Mouse (Mus musculus) stomach, embryonic 15.5 days (tissue): ENCODE data around the gene Rhov. TPM values are rescaled to one million over a fixed set of nuclear protein-coding genes. Genes with fewer than 3 reads are reported as not detected.

ENCODE experiments used
- ATAC-seq: fragments of 200-750 bp; cut with Nextera tagmentation; 2 replicates; pipeline ENCODE4 v1.8.0; 2017; ENCODE audit warnings: low read depth, moderate number of reproducible peaks, moderate TSS enrichment; ENCODE audit not compliant: insufficient read depth, low FRiP score
- H3K27ac ChIP-seq: fragments of 300-500 bp; sonication (generic); 2 replicates; pipeline ENCODE4 v1.5.1; 2015; ENCODE audit warnings: mild to moderate bottlenecking, inconsistent platforms
- H3K27me3 ChIP-seq: fragments of 300-500 bp; sonication (generic); replicated peaks from 2 replicates; pipeline ENCODE4 v1.6.1; 2015; ENCODE audit warnings: inconsistent platforms
- H3K36me3 ChIP-seq: fragments of 300-500 bp; sonication (generic); 2 replicates; pipeline ENCODE4 v1.6.1; 2015; ENCODE audit warnings: inconsistent platforms
- H3K4me1 ChIP-seq: fragments of 300-500 bp; sonication (generic); 2 replicates; pipeline ENCODE4 v1.6.1; 2015; ENCODE audit warnings: inconsistent platforms
- H3K4me2 ChIP-seq: fragments of 300-500 bp; sonication (generic); 2 replicates; pipeline ENCODE4 v1.6.1; 2015; ENCODE audit warnings: mild to moderate bottlenecking, inconsistent platforms
- H3K4me3 ChIP-seq: fragments of 300-500 bp; sonication (generic); replicated peaks from 2 replicates; pipeline ENCODE4 v1.5.1; 2015; ENCODE audit warnings: inconsistent platforms
- H3K9ac ChIP-seq: fragments of 300-500 bp; sonication (generic); 2 replicates; pipeline ENCODE4 v1.6.1; 2015; ENCODE audit warnings: inconsistent platforms
- H3K9me3 ChIP-seq: fragments of 300-500 bp; sonication (generic); 2 replicates; pipeline ENCODE4 v1.6.1; 2016; ENCODE audit warnings: inconsistent platforms
- WGBS: fragments of 180-500 bp; shearing (Covaris S2); methylation state at CpG from one replicate; pipeline ENCODE4 v1.1.7; 2015; 5-methylcytosine and 5-hydroxymethylcytosine counted together
- polyA plus RNA-seq: library from polyadenylated mRNA; unstranded; fragments of >200 nt; fragmentation: Nextera tagmentation; extraction: Ambion mirVana; gene quantifications from 2 replicates; pipeline ENCODE4 v1.2.1, GENCODE M21; 2015

The Rhov gene
- polyA plus RNA-seq, 1 experiment from 2014 or later, result 28.4 TPM

- Histone ChIP-seq H3K9me3 (no peaks in the 10 kb centered on the region), H3K4me2 (peak overlapping the region; percentile 44), H3K4me3 (no peak overlapping the region), H3K27me3 (no peaks in the 10 kb centered on the region), H3K9ac (no peak overlapping the region), H3K36me3 (peaks cover 22% of the 10 kb centered on the region), H3K27ac (peak overlapping the region; percentile 80), H3K4me1 (peaks cover 36% of the 10 kb centered on the region)
- WGBS, result 7% methylated on average over 15 of the region's 15 CpGs
- ATAC-seq, result peak; percentile 88
Measured at GRCm38 (mm10) chr2:119299981-119300818, 29.1 kb upstream of the Rhov start.

- 87% methylated on average over 2 of the region's 2 CpGs for WGBS
- Histone ChIP-seq H3K36me3 (peaks cover 34% of the 10 kb centered on the region), H3K9ac (no peak overlapping the region), H3K4me2 (no peak overlapping the region), H3K27me3 (no peaks in the 10 kb centered on the region), H3K27ac (peak overlapping the region; percentile 80; the same call in 1 of the 2 replicates), H3K9me3 (no peaks in the 10 kb centered on the region), H3K4me1 (peaks cover 29% of the 10 kb centered on the region), H3K4me3 (no peak overlapping the region)
- no peak for ATAC-seq
Measured at GRCm38 (mm10) chr2:119298839-119299238, 27.8 kb upstream of the Rhov start.

DNA sequence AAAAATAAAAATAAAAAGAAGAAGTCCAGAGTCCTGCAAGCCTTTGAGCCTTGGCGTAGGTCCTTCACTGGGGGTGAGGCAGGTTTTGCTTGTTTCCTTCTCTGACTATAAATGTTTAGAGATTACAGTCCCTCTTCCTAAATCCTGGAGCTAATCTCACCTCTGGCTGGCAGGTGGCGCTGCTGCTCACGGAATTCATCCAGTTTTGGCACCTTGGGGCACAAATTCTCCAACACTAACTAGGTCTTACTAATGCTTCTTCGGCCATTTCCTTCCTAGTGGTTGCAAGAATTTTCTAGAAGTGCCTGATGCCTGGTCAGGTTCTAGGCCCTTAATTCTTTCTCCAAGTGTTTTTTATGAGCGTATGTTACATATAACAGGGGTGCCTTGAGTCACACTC is 27.3 kb upstream of the Rhov start:
- Histone ChIP-seq H3K4me1 (peaks cover 29% of the 10 kb centered on the region), H3K27me3 (no peaks in the 10 kb centered on the region), H3K4me2 (no peak overlapping the region), H3K36me3 (peaks cover 39% of the 10 kb centered on the region), H3K9ac (no peak overlapping the region), H3K27ac (no peak overlapping the region), H3K9me3 (no peaks in the 10 kb centered on the region), H3K4me3 (no peak overlapping the region)
- WGBS, result 40% methylated on average over 5 of the region's 5 CpGs
- no peak for ATAC-seq

- no peak for ATAC-seq
- Histone ChIP-seq H3K36me3 (peaks cover 44% of the 10 kb centered on the region), H3K9me3 (no peaks in the 10 kb centered on the region), H3K4me1 (peaks cover 29% of the 10 kb centered on the region), H3K9ac (no peak overlapping the region), H3K27me3 (no peaks in the 10 kb centered on the region), H3K27ac (no peak overlapping the region), H3K4me2 (no peak overlapping the region), H3K4me3 (no peak overlapping the region)
- 91% methylated on average over 19 of the region's 19 CpGs for WGBS
Measured at GRCm38 (mm10) chr2:119297506-119297905, 26.4 kb upstream of the Rhov start.

DNA sequence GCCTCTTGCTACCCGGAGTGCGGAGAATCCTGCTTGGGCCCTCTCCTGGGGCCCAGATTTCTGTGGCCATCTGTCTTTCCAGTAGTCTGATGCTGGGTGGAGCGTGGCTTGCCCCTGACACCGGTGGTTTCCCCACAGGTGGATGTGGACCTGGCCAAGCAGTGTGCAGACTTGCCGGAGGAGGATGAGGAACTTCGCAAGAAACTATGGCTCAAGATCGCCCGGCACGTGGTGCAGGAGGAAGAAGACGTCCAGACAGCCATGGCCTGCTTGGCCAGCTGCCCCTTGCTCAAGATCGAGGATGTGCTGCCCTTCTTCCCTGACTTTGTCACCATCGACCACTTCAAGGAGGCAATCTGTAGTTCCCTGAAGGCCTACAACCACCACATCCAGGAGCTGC is 25.7 kb upstream of the Rhov start:
- Histone ChIP-seq H3K4me2 (no peak overlapping the region), H3K27me3 (no peaks in the 10 kb centered on the region), H3K27ac (no peak overlapping the region), H3K9ac (no peak overlapping the region), H3K9me3 (no peaks in the 10 kb centered on the region), H3K4me1 (peaks cover 29% of the 10 kb centered on the region), H3K36me3 (peaks cover 48% of the 10 kb centered on the region), H3K4me3 (no peak overlapping the region)
- ATAC-seq, result no peak
- whole genome bisulfite sequencing, result 86% methylated on average over 12 of the region's 12 CpGs

DNA sequence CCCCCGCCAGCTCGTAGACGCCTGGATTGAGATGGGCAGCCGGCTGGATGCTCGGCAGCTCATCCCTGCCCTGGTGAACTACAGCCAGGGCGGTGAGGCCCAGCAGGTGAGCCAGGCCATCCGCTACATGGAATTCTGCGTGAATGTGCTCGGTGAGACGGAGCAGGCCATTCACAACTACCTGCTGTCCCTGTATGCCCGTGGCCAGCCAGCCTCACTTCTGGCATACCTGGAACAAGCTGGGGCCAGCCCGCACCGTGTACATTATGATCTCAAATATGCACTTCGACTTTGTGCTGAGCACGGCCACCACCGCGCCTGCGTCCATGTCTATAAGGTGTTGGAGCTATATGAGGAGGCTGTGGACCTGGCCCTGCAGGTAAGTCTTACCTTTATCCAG is 23.3 kb upstream of the Rhov start:
- peaks cover 15% of the 10 kb centered on the region for H3K4me1 ChIP-seq
- H3K4me3 ChIP-seq, result no peak overlapping the region
- no peak overlapping the region for H3K9ac ChIP-seq
- no peaks in the 10 kb centered on the region for H3K9me3 ChIP-seq
- WGBS, result 90% methylated on average over 18 of the region's 18 CpGs
- no peaks in the 10 kb centered on the region for H3K27me3 ChIP-seq
- no peak overlapping the region for H3K27ac ChIP-seq
- peaks cover 58% of the 10 kb centered on the region for H3K36me3 ChIP-seq
- no peak overlapping the region for H3K4me2 ChIP-seq
- ATAC-seq, result no peak

DNA sequence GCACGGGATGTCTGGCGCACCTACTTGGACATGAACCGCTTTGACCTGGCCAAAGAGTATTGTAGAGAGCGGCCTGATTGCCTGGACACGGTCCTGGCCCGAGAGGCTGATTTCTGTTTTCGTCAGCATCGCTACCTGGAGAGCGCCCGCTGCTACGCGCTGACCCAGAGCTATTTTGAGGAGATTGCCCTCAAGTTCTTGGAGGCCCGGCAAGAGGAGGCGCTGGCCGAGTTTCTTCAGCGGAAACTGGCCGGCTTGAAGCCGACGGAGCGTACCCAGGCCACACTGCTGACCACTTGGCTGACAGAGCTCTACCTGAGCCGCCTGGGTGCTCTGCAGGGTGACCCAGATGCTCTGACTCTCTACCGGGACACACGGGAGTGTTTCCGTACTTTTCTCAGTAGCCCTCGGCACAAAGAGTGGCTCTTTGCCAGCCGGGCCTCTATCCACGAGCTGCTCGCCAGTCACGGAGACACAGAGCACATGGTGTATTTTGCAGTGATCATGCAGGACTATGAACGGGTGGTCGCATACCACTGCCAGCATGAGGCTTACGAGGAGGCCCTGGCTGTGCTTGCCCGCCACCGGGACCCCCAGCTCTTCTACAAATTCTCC is 22.8 kb upstream of the Rhov start:
- 91% methylated on average over 34 of the region's 34 CpGs for WGBS

DNA sequence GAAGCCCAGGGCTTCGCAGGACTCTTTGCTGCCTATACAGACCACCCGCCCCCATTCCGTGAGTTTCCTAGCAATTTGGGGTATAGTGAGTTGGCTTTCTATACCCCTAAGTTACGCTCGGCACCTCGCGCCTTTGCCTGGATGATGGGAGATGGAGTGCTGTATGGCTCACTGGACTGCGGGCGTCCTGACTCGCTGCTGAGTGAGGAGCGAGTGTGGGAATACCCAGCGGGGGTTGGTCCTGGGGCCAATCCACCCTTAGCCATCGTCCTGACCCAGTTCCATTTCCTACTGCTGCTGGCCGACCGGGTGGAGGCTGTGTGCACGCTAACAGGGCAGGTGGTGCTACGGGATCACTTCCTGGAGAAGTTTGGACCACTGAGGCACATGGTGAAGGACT is 22.2 kb upstream of the Rhov start:
- H3K9me3 ChIP-seq, result no peaks in the 10 kb centered on the region
- no peak overlapping the region for H3K9ac ChIP-seq
- no peak overlapping the region for H3K27ac ChIP-seq
- H3K4me2 ChIP-seq, result no peak overlapping the region
- no peak for ATAC-seq
- no peak overlapping the region for H3K4me3 ChIP-seq
- H3K36me3 ChIP-seq, result peaks cover 51% of the 10 kb centered on the region
- H3K27me3 ChIP-seq, result no peaks in the 10 kb centered on the region
- H3K4me1 ChIP-seq, result peaks cover 10% of the 10 kb centered on the region; the same call in 1 of the 2 replicates
- 97% methylated on average over 17 of the region's 17 CpGs for WGBS

More for the DNA sequence above, 22.8 kb upstream of the Rhov start:
- no peaks in the 10 kb centered on the region for H3K27me3 ChIP-seq
- H3K36me3 ChIP-seq, result peaks cover 53% of the 10 kb centered on the region
- H3K4me2 ChIP-seq, result no peak overlapping the region
- no peak overlapping the region for H3K4me3 ChIP-seq
- no peak for ATAC-seq
- H3K9ac ChIP-seq, result no peak overlapping the region
- H3K9me3 ChIP-seq, result no peaks in the 10 kb centered on the region
- peaks cover 13% of the 10 kb centered on the region for H3K4me1 ChIP-seq
- no peak overlapping the region for H3K27ac ChIP-seq

DNA sequence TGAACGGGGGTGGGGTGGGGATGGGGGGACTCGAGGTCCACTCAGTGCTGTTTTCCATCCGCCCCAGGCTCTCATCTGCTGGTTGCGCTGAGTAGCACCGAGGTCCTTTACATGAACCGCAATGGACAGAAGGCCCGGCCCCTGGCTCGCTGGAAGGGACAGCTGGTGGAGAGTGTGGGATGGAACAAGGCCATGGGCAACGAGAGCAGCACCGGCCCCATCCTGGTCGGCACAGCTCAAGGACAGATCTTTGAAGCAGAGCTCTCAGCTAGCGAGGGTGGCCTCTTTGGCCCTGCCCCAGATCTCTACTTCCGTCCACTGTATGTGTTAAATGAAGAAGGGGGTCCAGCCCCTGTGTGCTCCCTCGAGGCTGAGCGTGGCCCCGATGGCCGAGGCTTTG is 21.8 kb upstream of the Rhov start:
- ATAC-seq, result no peak
- H3K36me3 ChIP-seq, result peaks cover 50% of the 10 kb centered on the region

GRCm38 (mm10) chr2:119292281-119292680 is 21.2 kb upstream of the Rhov start:
- H3K27ac ChIP-seq, result no peak overlapping the region
- H3K4me1 ChIP-seq, result peaks cover 14% of the 10 kb centered on the region
- H3K9ac ChIP-seq, result no peak overlapping the region
- H3K4me3 ChIP-seq, result no peak overlapping the region
- H3K9me3 ChIP-seq, result no peaks in the 10 kb centered on the region
- ATAC-seq, result no peak
- no peak overlapping the region for H3K4me2 ChIP-seq
- 84% methylated on average over 5 of the region's 5 CpGs for WGBS
- peaks cover 44% of the 10 kb centered on the region for H3K36me3 ChIP-seq
- H3K27me3 ChIP-seq, result no peaks in the 10 kb centered on the region

More for the DNA sequence above, 21.8 kb upstream of the Rhov start:
- Histone ChIP-seq H3K27ac (no peak overlapping the region), H3K9ac (no peak overlapping the region), H3K4me3 (no peak overlapping the region), H3K27me3 (no peaks in the 10 kb centered on the region), H3K4me2 (no peak overlapping the region), H3K9me3 (no peaks in the 10 kb centered on the region), H3K4me1 (peaks cover 11% of the 10 kb centered on the region)
- WGBS, result 91% methylated on average over 17 of the region's 17 CpGs

DNA sequence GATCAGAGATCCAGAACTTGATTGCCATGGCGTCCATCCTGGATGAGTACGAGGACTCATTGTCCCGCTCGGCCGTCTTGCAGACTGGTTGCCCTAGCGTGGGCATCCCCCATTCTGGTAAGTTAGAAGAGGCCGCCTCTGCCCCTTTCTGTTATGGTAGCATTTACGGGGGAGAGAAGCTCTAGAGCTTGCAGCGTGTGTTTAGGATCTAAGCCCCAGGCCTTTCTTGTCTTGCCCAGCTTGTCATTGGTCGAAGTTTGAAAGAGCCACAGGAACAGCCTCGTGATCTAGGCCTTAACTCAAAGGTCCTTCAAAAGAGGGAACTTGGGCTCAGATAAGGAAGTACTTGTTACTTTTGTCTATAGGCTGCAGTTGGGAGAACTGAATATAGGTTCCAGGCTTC is 17.9 kb upstream of the Rhov start:
- Histone ChIP-seq H3K4me3 (peak overlapping the region; percentile 78), H3K9me3 (no peaks in the 10 kb centered on the region), H3K4me2 (peak overlapping the region; percentile 89), H3K27me3 (no peaks in the 10 kb centered on the region), H3K36me3 (peaks cover 25% of the 10 kb centered on the region), H3K27ac (peak overlapping the region; percentile 80; the same call in 1 of the 2 replicates), H3K9ac (peak overlapping the region; percentile 77), H3K4me1 (peaks cover 14% of the 10 kb centered on the region)
- WGBS, result 2% methylated on average over 11 of the region's 11 CpGs
- ATAC-seq, result no peak

GRCm38 (mm10) chr2:119288270-119288882 is 17.3 kb upstream of the Rhov start, which contains the start of gene Vps18:
Gene Vps18, plus strand, starts transcription at chr2:119288740.
- ATAC-seq, result peak; percentile 95

More at GRCm38 (mm10) chr2:119288270-119288882, 17.3 kb upstream of the Rhov start, which contains the start of gene Vps18:
- Histone ChIP-seq H3K4me3 (peak within 1 kb of the TSS; percentile 78), H3K4me1 (peaks cover 14% of the 10 kb centered on the region), H3K27me3 (no peaks in the 10 kb centered on the region), H3K27ac (peak within 1 kb of the TSS; percentile 80; the same call in 1 of the 2 replicates), H3K4me2 (peak within 1 kb of the TSS; percentile 89), H3K9me3 (no peaks in the 10 kb centered on the region), H3K9ac (peak within 1 kb of the TSS; percentile 77), H3K36me3 (peaks cover 19% of the 10 kb centered on the region)
- WGBS, result under 1% methylated on average over 31 of the region's 31 CpGs
